Comparison of ENCODE assay signal across 19 mouse cellular contexts in the genomic region with DNA sequence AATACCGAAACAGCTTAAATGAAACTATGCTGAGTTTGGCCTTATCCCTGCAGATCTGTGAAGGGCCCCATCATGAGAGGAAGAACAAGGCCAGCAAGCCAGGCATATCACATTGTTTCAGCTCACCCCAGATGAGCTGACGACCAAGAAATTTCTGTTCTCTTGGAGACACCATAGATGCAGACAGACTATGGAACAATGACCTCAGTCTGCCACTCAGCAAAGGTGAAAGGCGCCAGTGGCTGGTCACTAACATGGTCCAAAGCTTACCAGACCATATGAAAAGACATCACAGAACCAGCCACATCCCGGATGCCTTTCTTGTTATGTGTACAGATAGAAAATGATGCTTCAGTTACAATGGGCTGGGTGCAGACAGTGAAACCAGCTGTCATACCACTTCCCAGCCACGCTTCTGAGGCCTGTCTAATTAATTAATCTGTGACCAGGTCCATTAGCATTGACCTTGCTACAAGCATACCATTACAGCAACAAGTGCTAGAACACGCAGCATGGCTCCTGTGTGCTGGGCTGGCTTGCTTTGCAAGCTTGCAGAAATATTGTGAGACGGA.
DNase-seq lines count a peak whose midpoint lies in the region; ATAC-seq and TF ChIP-seq lines count a peak whose summit lies in the region.
"Had no signal": no experiment of that assay in that cellular context is flagged by ENCODE, and none has a peak within 500 bp of the region (broad histone marks: within the 10 kb centered on the region; RNA-seq: fewer than 3 reads in every experiment).

No protein-coding gene starts in this region.

- ATAC-seq in embryonic facial prominence, embryonic 14.5 days (ENCODE audit: low read depth), result peak; percentile 50; the same call in 1 of the 2 replicates
- ATAC-seq in hindbrain, embryonic 14.5 days (ENCODE audit: low FRiP score), result 0 out of 2 replicates have a peak, but pooled peaks have one; percentile 44
- peak; percentile 17; the same call in 1 of the 2 replicates for ATAC-seq in neural tube, embryonic 12.5 days (ENCODE audit: low FRiP score, low read depth)
- ATAC-seq in inflammation-experienced regulatory T-cells, adult 6 months, result no peak
- ATAC-seq: CD4-positive, CD25-positive, alpha-beta regulatory T cell, adult 4 months; intestine, embryonic 16.5 days had no signal

- no peak for TF ChIP-seq CTCF in liver, adult 2 months (IDR thresholded peaks at IDR 0.05; ENCODE audit: low read depth, low read length)

- DNase-seq in liver, adult 2 months (ENCODE audit: extremely low read depth, low read depth, low spot score), result no peak
- no peak for DNase-seq in liver
- DNase-seq in embryonic facial prominence, embryonic 14.5 days (ENCODE audit: low spot score), result no peak
- no peak for DNase-seq in hindbrain, embryonic 14.5 days (ENCODE audit: low spot score)
- no peak for DNase-seq in cerebellum, adult 18-20 months
- DNase-seq: cerebellum, postnatal 25 days; gastrocnemius, postnatal 36 days; lung, postnatal 10 days; thymus, adult 18-20 months had no signal

- TF ChIP-seq POLR2A in liver, adult 2 months (IDR thresholded peaks at IDR 0.05; ENCODE audit: extremely low read depth, insufficient read depth, low read length), result no peak

- H3K4me1 ChIP-seq in liver, adult 2 months (ENCODE audit: control insufficient read depth, insufficient read depth, low read length), result peaks cover 11% of the 10 kb centered on the region
- peaks cover 4% of the 10 kb centered on the region; the same call in 1 of the 2 replicates for H3K4me1 ChIP-seq in embryonic facial prominence, embryonic 14.5 days (ENCODE audit: control insufficient read depth, insufficient read depth, low read length)
- peaks cover 10% of the 10 kb centered on the region; the same call in 1 of the 2 replicates for H3K4me1 ChIP-seq in hindbrain, embryonic 14.5 days (replicated peaks; ENCODE audit: control insufficient read depth, insufficient read depth, low read length)
- H3K4me1 ChIP-seq in neural tube, embryonic 12.5 days, result peaks cover 11% of the 10 kb centered on the region; the same call in 1 of the 2 replicates
- H3K4me1 ChIP-seq: embryonic facial prominence, embryonic 15.5 days had no signal

- no peak overlapping the region for H3K4me3 ChIP-seq in liver, adult 2 months (ENCODE audit: insufficient read depth, low read depth, low read length)
- no peak overlapping the region for H3K4me3 ChIP-seq in embryonic facial prominence, embryonic 14.5 days (ENCODE audit: low read depth, low read length)
- H3K4me3 ChIP-seq in hindbrain, embryonic 14.5 days (replicated peaks; ENCODE audit: low read length), result no peak overlapping the region
- H3K4me3 ChIP-seq in neural tube, embryonic 12.5 days, result no peak overlapping the region
- H3K4me3 ChIP-seq: embryonic facial prominence, embryonic 15.5 days; layer of hippocampus, adult 2 months; left cerebral cortex, adult 2 months; limb, embryonic 12.5 days had no signal

- no peaks in the 10 kb centered on the region; the same call in 1 of the 2 replicates for H3K79me2 ChIP-seq in liver, adult 2 months (ENCODE audit: control insufficient read depth, insufficient read depth, low read length)

- no peak overlapping the region for H3K4me2 ChIP-seq in embryonic facial prominence, embryonic 14.5 days (ENCODE audit: low read depth, low read length)
- no peak overlapping the region for H3K4me2 ChIP-seq in hindbrain, embryonic 14.5 days (replicated peaks)
- no peak overlapping the region for H3K4me2 ChIP-seq in neural tube, embryonic 12.5 days (replicated peaks)
- H3K4me2 ChIP-seq: embryonic facial prominence, embryonic 15.5 days; limb, embryonic 12.5 days had no signal

- no peak overlapping the region for H3K9ac ChIP-seq in liver, adult 2 months (ENCODE audit: low read depth, low read length)
- H3K9ac ChIP-seq in embryonic facial prominence, embryonic 14.5 days (ENCODE audit: low read depth, low read length), result no peak overlapping the region
- no peak overlapping the region for H3K9ac ChIP-seq in hindbrain, embryonic 14.5 days
- H3K9ac ChIP-seq in neural tube, embryonic 12.5 days, result no peak overlapping the region
- H3K9ac ChIP-seq: embryonic facial prominence, embryonic 15.5 days; limb, embryonic 12.5 days had no signal

- peak overlapping the region; percentile 54 for H3K27ac ChIP-seq in liver, adult 2 months (replicated peaks; ENCODE audit: insufficient read depth, low read depth, low read length)
- no peak overlapping the region for H3K27ac ChIP-seq in embryonic facial prominence, embryonic 14.5 days (replicated peaks; ENCODE audit: low read depth, low read length)
- H3K27ac ChIP-seq in hindbrain, embryonic 14.5 days, result no peak overlapping the region
- no peak overlapping the region for H3K27ac ChIP-seq in neural tube, embryonic 12.5 days
- H3K27ac ChIP-seq: embryonic facial prominence, embryonic 15.5 days; kidney, postnatal 0 days; layer of hippocampus, adult 2 months; left cerebral cortex, adult 2 months; limb, embryonic 12.5 days had no signal

- no peaks in the 10 kb centered on the region for H3K9me3 ChIP-seq in embryonic facial prominence, embryonic 14.5 days (ENCODE audit: control insufficient read depth, low read length)
- no peaks in the 10 kb centered on the region for H3K9me3 ChIP-seq in hindbrain, embryonic 14.5 days (ENCODE audit: control insufficient read depth, low read length)
- H3K9me3 ChIP-seq in neural tube, embryonic 12.5 days, result no peaks in the 10 kb centered on the region
- H3K9me3 ChIP-seq: embryonic facial prominence, embryonic 15.5 days; limb, embryonic 12.5 days; megakaryocyte, embryonic 14.5 days had no signal

- WGBS in liver, adult 2 months, result 90% methylated on average over 7 of the region's 7 CpGs
- WGBS in embryonic facial prominence, embryonic 14.5 days, result 76% methylated on average over 7 of the region's 7 CpGs
- 46% methylated on average over 7 of the region's 7 CpGs for WGBS in hindbrain, embryonic 14.5 days
- WGBS in neural tube, embryonic 12.5 days, result 67% methylated on average over 7 of the region's 7 CpGs

- H3K36me3 ChIP-seq in liver, adult 2 months (ENCODE audit: control insufficient read depth, insufficient read depth, low read length), result no peaks in the 10 kb centered on the region
- H3K36me3 ChIP-seq in embryonic facial prominence, embryonic 14.5 days (ENCODE audit: control insufficient read depth, insufficient read depth, low read length), result 0 out of 2 replicates have a peak, but pooled peaks cover 2% of the 10 kb centered on the region
- no peaks in the 10 kb centered on the region; the same call in 1 of the 2 replicates for H3K36me3 ChIP-seq in hindbrain, embryonic 14.5 days (replicated peaks; ENCODE audit: control insufficient read depth, insufficient read depth)
- no peaks in the 10 kb centered on the region for H3K36me3 ChIP-seq in neural tube, embryonic 12.5 days
- H3K36me3 ChIP-seq: embryonic facial prominence, embryonic 15.5 days had no signal

- H3K27me3 ChIP-seq in liver, adult 2 months (ENCODE audit: control insufficient read depth, insufficient read depth, low read length), result no peaks in the 10 kb centered on the region
- no peaks in the 10 kb centered on the region for H3K27me3 ChIP-seq in embryonic facial prominence, embryonic 14.5 days (replicated peaks; ENCODE audit: control insufficient read depth, insufficient read depth, low read length)
- H3K27me3 ChIP-seq in hindbrain, embryonic 14.5 days (ENCODE audit: control insufficient read depth, insufficient read depth, low read length), result no peaks in the 10 kb centered on the region
- H3K27me3 ChIP-seq in neural tube, embryonic 12.5 days (replicated peaks), result no peaks in the 10 kb centered on the region
- H3K27me3 ChIP-seq: embryonic facial prominence, embryonic 15.5 days; limb, embryonic 12.5 days; megakaryocyte, embryonic 14.5 days had no signal
